Mouse (Mus musculus): Measurements from ENCODE around the gene Hadha.

- TF ChIP-seq CTCF (IDR thresholded peaks at IDR 0.05) (no peak), EP300 (IDR thresholded peaks at IDR 0.05) (no peak)
Observed at GRCm38 (mm10) chr5:30146526-30146925, 8.4 kb downstream of the Hadha start.

Data from lung, postnatal 0 days (tissue).